Mouse (Mus musculus): ENCODE measurements around the gene Kdm2b.

DNA sequence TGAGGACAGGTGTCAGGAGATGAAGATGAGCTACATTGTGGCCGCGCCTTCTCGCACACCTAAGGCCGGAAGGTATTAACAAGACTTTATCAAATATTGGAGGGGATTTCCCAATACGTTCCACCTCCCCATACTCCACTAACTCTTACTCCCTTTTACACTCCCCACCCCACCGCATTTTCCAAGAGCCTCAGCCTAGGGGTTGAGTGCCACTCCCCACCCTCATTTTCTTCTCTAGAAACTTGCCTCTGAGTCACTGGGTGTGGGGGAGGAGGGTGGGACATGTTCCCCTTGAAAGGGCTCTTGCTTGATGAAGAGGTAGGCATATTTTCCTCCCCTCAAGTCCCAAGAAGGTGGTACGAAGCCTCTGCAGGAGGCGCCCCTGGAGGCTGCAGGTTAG lies 26.3 kb upstream of the Kdm2b start:
- TF ChIP-seq TAL1 (IDR thresholded peaks at IDR 0.05; ENCODE audit: low read length) (no peak), GATA1 (IDR thresholded peaks at IDR 0.05; ENCODE audit: low read length) (no peak)

Measured in erythroblast, embryonic 14.5 days (primary cell).